Mouse (Mus musculus) midbrain, embryonic 12.5 days (tissue): ENCODE data around the gene Taf10. TPM values are rescaled to one million over a fixed set of nuclear protein-coding genes. Genes with fewer than 3 reads are reported as not detected.

Source experiments
- ATAC-seq: fragments of 200-750 bp; cut with Nextera tagmentation; 2 replicates; pipeline ENCODE4 v1.8.0; 2017; ENCODE audit warnings: low read depth, moderate TSS enrichment, moderate library complexity; ENCODE audit not compliant: low FRiP score
- H3K27ac ChIP-seq: fragments of 300-500 bp; sonication (generic); replicated peaks from 2 replicates; pipeline ENCODE4 v1.5.1; 2016; ENCODE audit warnings: mild to moderate bottlenecking
- H3K27me3 ChIP-seq: fragments of 300-500 bp; sonication (generic); 2 replicates; pipeline ENCODE4 v1.6.1; 2016; ENCODE audit warnings: mild to moderate bottlenecking
- H3K36me3 ChIP-seq: fragments of 300-500 bp; sonication (generic); 2 replicates; pipeline ENCODE4 v1.6.1; 2016
- H3K4me1 ChIP-seq: fragments of 300-500 bp; sonication (generic); 2 replicates; pipeline ENCODE4 v1.6.1; 2016
- H3K4me2 ChIP-seq: fragments of 300-500 bp; sonication (generic); replicated peaks from 2 replicates; pipeline ENCODE4 v1.6.1; 2016; ENCODE audit warnings: mild to moderate bottlenecking, moderate library complexity
- H3K4me3 ChIP-seq: fragments of 300-500 bp; sonication (generic); 2 replicates; pipeline ENCODE4 v1.5.1; 2016; ENCODE audit warnings: mild to moderate bottlenecking
- H3K9ac ChIP-seq: fragments of 300-500 bp; sonication (generic); replicated peaks from 2 replicates; pipeline ENCODE4 v1.6.1; 2016; ENCODE audit warnings: mild to moderate bottlenecking, moderate library complexity
- H3K9me3 ChIP-seq: fragments of 300-500 bp; sonication (generic); 2 replicates; pipeline ENCODE4 v1.6.1; 2016; ENCODE audit warnings: mild to moderate bottlenecking
- WGBS: fragments of 180-500 bp; shearing (Covaris S2); methylation state at CpG from one replicate; pipeline ENCODE4 v1.1.7; 2016; 5-methylcytosine and 5-hydroxymethylcytosine counted together
- polyA plus RNA-seq: library from polyadenylated mRNA; unstranded; fragments of >200 nt; fragmentation: Nextera tagmentation; extraction: Ambion mirVana; gene quantifications from 2 replicates; pipeline ENCODE4 v1.2.1, GENCODE M21; 2016

Taf10 gene
- polyA plus RNA-seq, 1 experiment from 2014 or later = 164 TPM

DNA sequence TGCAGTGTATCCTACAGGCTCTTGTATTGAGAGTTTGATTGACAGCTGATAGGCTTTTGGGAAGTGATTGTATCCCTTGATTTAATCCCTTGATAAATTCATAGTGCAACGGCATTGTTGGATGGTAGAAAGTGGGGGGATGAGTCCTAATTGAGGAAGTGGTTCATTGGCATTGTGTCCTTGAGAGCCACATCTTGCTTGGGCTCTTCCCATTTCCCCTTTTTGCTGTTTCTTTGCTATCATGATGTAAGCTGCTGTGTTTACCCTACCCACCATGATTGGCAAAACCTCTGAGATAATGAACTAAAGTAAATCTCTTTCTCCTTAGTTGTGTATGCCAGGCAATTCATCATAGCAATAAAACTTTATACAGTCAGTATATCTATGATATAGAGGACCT is 53.3 kb downstream of the Taf10 start:
- WGBS = 72% methylated on average over 1 of the region's 1 CpGs
- Histone ChIP-seq H3K4me2 (no peak overlapping the region), H3K4me1 (no peaks in the 10 kb centered on the region), H3K4me3 (no peak overlapping the region), H3K27me3 (no peaks in the 10 kb centered on the region; the same call in 1 of the 2 replicates), H3K27ac (no peak overlapping the region), H3K9ac (no peak overlapping the region), H3K36me3 (no peaks in the 10 kb centered on the region), H3K9me3 (no peaks in the 10 kb centered on the region)
- ATAC-seq = no peak

Other genes starting within 250 kb of the Taf10 start
- 48.5 and 51.1 TPM in 2 replicates for gene Smpd1, start 190.0 kb downstream of the Taf10 start, polyA plus RNA-seq
- 166 TPM in 2 replicates for gene Apbb1, start 162.7 kb downstream of the Taf10 start, polyA plus RNA-seq
- gene Hpx, start 144.2 kb downstream of the Taf10 start, polyA plus RNA-seq = 0.27 and 0.35 TPM in 2 replicates
- 54.1 and 55.5 TPM in 2 replicates for gene Trim3, start 110.8 kb downstream of the Taf10 start, polyA plus RNA-seq
- 135 and 143 TPM in 2 replicates for gene Timm10b, start 104.3 kb downstream of the Taf10 start, polyA plus RNA-seq
- 71.4 and 79.3 TPM in 2 replicates for gene Arfip2, start 103.9 kb downstream of the Taf10 start, polyA plus RNA-seq
- gene Gm45799, start 103.8 kb downstream of the Taf10 start, polyA plus RNA-seq = 3.3 TPM in 2 replicates
- 1.0 and 1.5 TPM in 2 replicates for gene Dnhd1, start 93.5 kb downstream of the Taf10 start, polyA plus RNA-seq
- gene Ilk, start 7.8 kb downstream of the Taf10 start, polyA plus RNA-seq = 200 and 212 TPM in 2 replicates
- 40.1 and 41.7 TPM in 2 replicates for gene Rrp8, start 7.0 kb downstream of the Taf10 start, polyA plus RNA-seq
- 44.4 and 56.7 TPM in 2 replicates for gene Tpp1, start 7.9 kb upstream of the Taf10 start, polyA plus RNA-seq
- gene Dchs1, start 43.3 kb upstream of the Taf10 start, polyA plus RNA-seq = 22.0 and 23.9 TPM in 2 replicates
- 220 and 231 TPM in 2 replicates for gene Mrpl17, start 66.7 kb upstream of the Taf10 start, polyA plus RNA-seq
- gene Gm4070, start 209.6 kb upstream of the Taf10 start, polyA plus RNA-seq = 0.24 TPM in 1 of 2 replicates, not detected in the other